Comparison of ENCODE assay signal across 8 mouse cellular contexts in genomic region chr12:85471920-85472655, GRCm38 (mm10). TPM values are rescaled to one million over a fixed set of nuclear protein-coding genes. Genes with fewer than 3 reads are reported as not detected.
DNase-seq lines count a peak whose midpoint lies in the region; ATAC-seq and TF ChIP-seq lines count a peak whose summit lies in the region.

No protein-coding gene starts in this region.

- intact Hi-C loops in heart, postnatal 25 days (cut with DNase I) = loop anchor here (2.0 to 5.0 kb wide), 2 partner anchors 15 to 35 kb away; no protein-coding TSS in a partner anchor

- H3K27ac ChIP-seq in forebrain, embryonic 11.5 days (ENCODE audit: low read depth, low read length) = no peak overlapping the region
- peak overlapping the region; percentile 74 for H3K27ac ChIP-seq in layer of hippocampus, adult 2 months
- H3K27ac ChIP-seq in lung, postnatal 0 days (ENCODE audit: low read length) = peak overlapping the region; percentile 97
- peak overlapping the region; percentile 81 for H3K27ac ChIP-seq in olfactory bulb, adult 2 months (ENCODE audit: insufficient read depth, low read depth, low read length)

- TF ChIP-seq POLR2A in olfactory bulb, adult 2 months (IDR thresholded peaks at IDR 0.05; ENCODE audit: insufficient read depth, low read depth, low read length) = peak; percentile 34; the same call in 1 of the 2 replicates

- peaks cover 71% of the 10 kb centered on the region for H3K4me1 ChIP-seq in E14TG2a.4 (replicated peaks; ENCODE audit: low read depth, low read length)
- H3K4me1 ChIP-seq in forebrain, embryonic 11.5 days (replicated peaks; ENCODE audit: control insufficient read depth, insufficient read depth, low read length) = peaks cover 12% of the 10 kb centered on the region
- peaks cover 5% of the 10 kb centered on the region; the same call in 1 of the 2 replicates for H3K4me1 ChIP-seq in lung, postnatal 0 days (ENCODE audit: insufficient read depth, low read depth, low read length)
- peaks cover 30% of the 10 kb centered on the region for H3K4me1 ChIP-seq in olfactory bulb, adult 2 months (ENCODE audit: control insufficient read depth, insufficient read depth, low read length)

- peak; percentile 39; the same call in 1 of the 2 replicates for ATAC-seq in forebrain, embryonic 11.5 days (replicated peaks; ENCODE audit: low FRiP score)
- ATAC-seq in lung, postnatal 0 days = peak; percentile 80

- H3K9me3 ChIP-seq in E14TG2a.4 (ENCODE audit: low read length) = no peaks in the 10 kb centered on the region
- H3K9me3 ChIP-seq in forebrain, embryonic 11.5 days (ENCODE audit: control insufficient read depth, low read length) = no peaks in the 10 kb centered on the region
- no peaks in the 10 kb centered on the region for H3K9me3 ChIP-seq in lung, postnatal 0 days (ENCODE audit: low read length)

- peak overlapping the region; percentile 76 for H3K4me3 ChIP-seq in E14TG2a.4 (replicated peaks; ENCODE audit: low read length)
- H3K4me3 ChIP-seq in forebrain, embryonic 11.5 days (ENCODE audit: low read depth, low read length) = peak overlapping the region; percentile 50
- H3K4me3 ChIP-seq in layer of hippocampus, adult 2 months = peak overlapping the region; percentile 66
- peak overlapping the region; percentile 89 for H3K4me3 ChIP-seq in lung, postnatal 0 days (ENCODE audit: low read depth, low read length)
- peak overlapping the region; percentile 67 for H3K4me3 ChIP-seq in olfactory bulb, adult 2 months (ENCODE audit: insufficient read depth, low read depth, low read length)

- H3K27me3 ChIP-seq in E14TG2a.4 (ENCODE audit: insufficient read depth, low read length) = peaks cover 70% of the 10 kb centered on the region
- H3K27me3 ChIP-seq in forebrain, embryonic 11.5 days (ENCODE audit: control insufficient read depth, insufficient read depth, low read length) = peaks cover 26% of the 10 kb centered on the region
- H3K27me3 ChIP-seq in lung, postnatal 0 days (replicated peaks; ENCODE audit: insufficient read depth, low read length) = no peaks in the 10 kb centered on the region

- H3K9ac ChIP-seq in forebrain, embryonic 11.5 days (ENCODE audit: low read length) = peak overlapping the region; percentile 49
- peak overlapping the region; percentile 51 for H3K9ac ChIP-seq in lung, postnatal 0 days (replicated peaks; ENCODE audit: low read depth)

- H3K36me3 ChIP-seq in E14TG2a.4 (ENCODE audit: insufficient read depth, low read length) = peaks cover 12% of the 10 kb centered on the region
- H3K36me3 ChIP-seq in forebrain, embryonic 11.5 days (ENCODE audit: control insufficient read depth, insufficient read depth, low read length) = no peaks in the 10 kb centered on the region
- H3K36me3 ChIP-seq in lung, postnatal 0 days (ENCODE audit: insufficient read depth, low read length) = peaks cover 15% of the 10 kb centered on the region; the same call in 1 of the 2 replicates

- peak; percentile 60; the same call in 1 of the 2 replicates for TF ChIP-seq EP300 in lung, postnatal 0 days (IDR thresholded peaks at IDR 0.05)

- TF ChIP-seq CTCF in E14TG2a.4 (conservative IDR thresholded peaks at IDR 0.05; ENCODE audit: low read length) = no peak
- peak; percentile 22 for TF ChIP-seq CTCF in layer of hippocampus, adult 2 months (conservative IDR thresholded peaks at IDR 0.05)
- TF ChIP-seq CTCF in lung, postnatal 0 days (IDR thresholded peaks at IDR 0.05) = peak; percentile 8; the same call in 1 of the 2 replicates
- no peak for TF ChIP-seq CTCF in olfactory bulb, adult 2 months (IDR thresholded peaks at IDR 0.05; ENCODE audit: insufficient read depth, low read depth, low read length)

- WGBS in forebrain, embryonic 11.5 days = under 1% methylated on average over 42 of the region's 42 CpGs
- WGBS in lung, postnatal 0 days = 1% methylated on average over 35 of the region's 42 CpGs
- WGBS in olfactory bulb, adult 2 months = 1% methylated on average over 42 of the region's 42 CpGs

- peak overlapping the region; percentile 99 for H3K4me2 ChIP-seq in forebrain, embryonic 11.5 days (ENCODE audit: low read depth, low read length, severe bottlenecking)
- peak overlapping the region; percentile 85 for H3K4me2 ChIP-seq in lung, postnatal 0 days (replicated peaks; ENCODE audit: low read depth, low read length)

- DNase-seq in brain, adult 2 months (ENCODE audit: low read depth, low spot score) = peak; percentile 77
- DNase-seq in forebrain, embryonic 11.5 days (ENCODE audit: low spot score) = peak; percentile 80
- peak; percentile 88 for DNase-seq in heart, postnatal 25 days (ENCODE audit: low spot score)
- DNase-seq in layer of hippocampus, adult 2 months (ENCODE audit: low spot score in 2 of 2) = peak; percentile 37 to 44
- peak; percentile 97 for DNase-seq in lung, postnatal 0 days (ENCODE audit: low spot score)
- DNase-seq in thymus, postnatal 25 days = peak; percentile 33

RNA-seq across cellular contexts. Expression of gene Fos, which starts 1.6 kb away (rescaled TPM):
- 0.57 and 1.1 TPM in 2 replicates for polyA plus RNA-seq in forebrain, embryonic 11.5 days (2014; fragmentation: Nextera tagmentation; extraction: Ambion mirVana)
- 1 to 10 TPM; 3.4 to 3.9 TPM for total RNA-seq in heart, postnatal 25 days (2021)
- total RNA-seq in layer of hippocampus, adult 2 months (2021) = 10 to 100 TPM in 1 of 2 experiments, 1 to 10 TPM in 1; 8.9 to 13.7 TPM
- polyA plus RNA-seq in lung, postnatal 0 days (2015; fragmentation: Nextera tagmentation; extraction: Ambion mirVana) = 30.8 and 33.8 TPM in 2 replicates
- polyA plus RNA-seq in olfactory bulb, adult 2 months (2012; ENCODE audit: insufficient read depth, insufficient read length, low replicate concordance, missing spikeins) = not detected in 2 replicates

Comparison
In these comparisons a context has a peak if more than half of its experiments do, and no peak if none do; other contexts are left out.
1. CTCF ChIP-seq: peak in layer of hippocampus, adult 2 months (single experiment) and lung, postnatal 0 days (single experiment); none in E14TG2a.4 (single experiment) and olfactory bulb, adult 2 months (single experiment).
2. DNase-seq: peak in every context shown above with its lines; median percentile 97 in lung, postnatal 0 days; 88 in heart, postnatal 25 days; 80 in forebrain, embryonic 11.5 days; 77 in brain, adult 2 months; 40 in layer of hippocampus, adult 2 months; 33 in thymus, postnatal 25 days.
3. Peak in every context shown above with its lines, with median percentiles within 50 percentile points of each other: H3K4me3 ChIP-seq.